Mouse (Mus musculus): Measurements from ENCODE around the gene Prkcq. TPM values are rescaled to one million over a fixed set of nuclear protein-coding genes. Genes with fewer than 3 reads are reported as not detected.

Prkcq gene
- polyA plus RNA-seq, 1 experiment = 180 TPM

GRCm38 (mm10) chr2:11150975-11151374, 20.9 kb upstream of the Prkcq start:
- no peaks in the 10 kb centered on the region for H3K27me3 ChIP-seq (ENCODE audit: control insufficient read depth, insufficient read depth, low read length)
- H3K36me3 ChIP-seq (ENCODE audit: control insufficient read depth, insufficient read depth, low read length) = no peaks in the 10 kb centered on the region
- no peak overlapping the region for H3K4me3 ChIP-seq (ENCODE audit: control insufficient read depth, low read depth, low read length)
- no peak overlapping the region for H3K27ac ChIP-seq (ENCODE audit: control insufficient read depth, insufficient read depth, low read depth, low read length)
- H3K4me1 ChIP-seq (ENCODE audit: control insufficient read depth, insufficient read depth, low read length) = no peaks in the 10 kb centered on the region
- TF ChIP-seq CTCF (IDR thresholded peaks at IDR 0.05; ENCODE audit: control insufficient read depth, insufficient read depth, insufficient replicate concordance, low read depth, low read length) = no peak
- no peak for TF ChIP-seq POLR2A (IDR thresholded peaks at IDR 0.05; ENCODE audit: control insufficient read depth, low read depth, low read length)

GRCm38 (mm10) chr2:11151655-11152323, 20.1 kb upstream of the Prkcq start:
- Histone ChIP-seq H3K36me3 (ENCODE audit: control insufficient read depth, insufficient read depth, low read length) (no peaks in the 10 kb centered on the region), H3K4me1 (ENCODE audit: control insufficient read depth, insufficient read depth, low read length) (no peaks in the 10 kb centered on the region), H3K27ac (ENCODE audit: control insufficient read depth, insufficient read depth, low read depth, low read length) (no peak overlapping the region), H3K27me3 (ENCODE audit: control insufficient read depth, insufficient read depth, low read length) (no peaks in the 10 kb centered on the region), H3K4me3 (ENCODE audit: control insufficient read depth, low read depth, low read length) (no peak overlapping the region)
- TF ChIP-seq POLR2A (IDR thresholded peaks at IDR 0.05; ENCODE audit: control insufficient read depth, low read depth, low read length) (no peak), CTCF (IDR thresholded peaks at IDR 0.05; ENCODE audit: control insufficient read depth, insufficient read depth, insufficient replicate concordance, low read depth, low read length) (no peak)

- Histone ChIP-seq H3K4me1 (ENCODE audit: control insufficient read depth, insufficient read depth, low read length) (no peaks in the 10 kb centered on the region), H3K36me3 (ENCODE audit: control insufficient read depth, insufficient read depth, low read length) (no peaks in the 10 kb centered on the region), H3K4me3 (ENCODE audit: control insufficient read depth, low read depth, low read length) (no peak overlapping the region), H3K27ac (ENCODE audit: control insufficient read depth, insufficient read depth, low read depth, low read length) (no peak overlapping the region), H3K27me3 (ENCODE audit: control insufficient read depth, insufficient read depth, low read length) (no peaks in the 10 kb centered on the region)
- no peak for TF ChIP-seq CTCF (IDR thresholded peaks at IDR 0.05; ENCODE audit: control insufficient read depth, insufficient read depth, insufficient replicate concordance, low read depth, low read length)
- TF ChIP-seq POLR2A (IDR thresholded peaks at IDR 0.05; ENCODE audit: control insufficient read depth, low read depth, low read length) = no peak
Measured at GRCm38 (mm10) chr2:11159641-11160040, 12.3 kb upstream of the Prkcq start.

DNA sequence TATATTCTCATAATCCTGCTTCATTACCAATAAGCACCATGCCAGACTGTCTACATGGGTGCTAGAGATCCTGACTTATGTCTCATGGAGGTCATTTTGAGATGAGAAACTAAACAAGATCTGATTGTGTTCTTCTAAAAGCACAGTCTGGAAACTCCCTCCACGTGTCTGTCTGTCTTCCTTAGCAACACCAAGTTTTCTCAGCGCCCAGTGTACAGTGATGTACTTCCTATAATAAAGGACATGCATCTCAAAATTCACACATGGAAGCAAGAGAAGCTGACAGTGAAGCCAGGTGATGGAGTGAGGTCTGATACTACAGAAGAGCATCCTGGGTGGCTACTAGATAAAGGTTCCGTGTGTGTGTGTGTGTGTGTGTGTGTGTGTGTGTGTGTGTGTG, 11.2 kb upstream of the Prkcq start:
- Histone ChIP-seq H3K36me3 (ENCODE audit: control insufficient read depth, insufficient read depth, low read length) (no peaks in the 10 kb centered on the region), H3K27me3 (ENCODE audit: control insufficient read depth, insufficient read depth, low read length) (no peaks in the 10 kb centered on the region), H3K27ac (ENCODE audit: control insufficient read depth, insufficient read depth, low read depth, low read length) (no peak overlapping the region), H3K4me1 (ENCODE audit: control insufficient read depth, insufficient read depth, low read length) (no peaks in the 10 kb centered on the region), H3K4me3 (ENCODE audit: control insufficient read depth, low read depth, low read length) (no peak overlapping the region)
- TF ChIP-seq POLR2A (IDR thresholded peaks at IDR 0.05; ENCODE audit: control insufficient read depth, low read depth, low read length) (no peak), CTCF (IDR thresholded peaks at IDR 0.05; ENCODE audit: control insufficient read depth, insufficient read depth, insufficient replicate concordance, low read depth, low read length) (no peak)

DNA sequence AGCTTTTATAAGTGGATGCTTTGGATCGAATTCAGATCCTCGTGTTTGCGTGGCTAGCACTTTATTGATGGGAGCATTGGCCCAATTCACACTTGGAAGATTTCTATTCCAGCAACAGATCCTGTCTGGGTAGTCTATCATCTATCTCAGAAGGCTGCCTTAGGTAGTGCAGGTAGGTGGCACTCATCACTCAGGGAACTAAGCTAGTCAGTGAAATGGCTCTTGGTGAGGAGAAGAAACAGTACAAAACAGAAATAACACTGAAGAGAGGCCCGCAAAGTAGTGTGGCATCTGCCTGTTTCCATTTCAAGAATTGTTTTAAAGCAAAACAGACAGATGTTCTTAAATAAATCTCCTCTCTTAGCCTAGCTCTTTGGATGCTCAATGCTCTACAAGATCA, 10.6 kb upstream of the Prkcq start:
- TF ChIP-seq POLR2A (IDR thresholded peaks at IDR 0.05; ENCODE audit: control insufficient read depth, low read depth, low read length) (no peak), CTCF (IDR thresholded peaks at IDR 0.05; ENCODE audit: control insufficient read depth, insufficient read depth, insufficient replicate concordance, low read depth, low read length) (no peak)
- no peak overlapping the region for H3K4me3 ChIP-seq (ENCODE audit: control insufficient read depth, low read depth, low read length)
- no peak overlapping the region for H3K27ac ChIP-seq (ENCODE audit: control insufficient read depth, insufficient read depth, low read depth, low read length)
- H3K4me1 ChIP-seq (ENCODE audit: control insufficient read depth, insufficient read depth, low read length) = no peaks in the 10 kb centered on the region
- H3K27me3 ChIP-seq (ENCODE audit: control insufficient read depth, insufficient read depth, low read length) = no peaks in the 10 kb centered on the region
- H3K36me3 ChIP-seq (ENCODE audit: control insufficient read depth, insufficient read depth, low read length) = no peaks in the 10 kb centered on the region

GRCm38 (mm10) chr2:11162701-11163100, 9.2 kb upstream of the Prkcq start:
- Histone ChIP-seq H3K27me3 (ENCODE audit: control insufficient read depth, insufficient read depth, low read length) (no peaks in the 10 kb centered on the region), H3K4me3 (ENCODE audit: control insufficient read depth, low read depth, low read length) (no peak overlapping the region), H3K27ac (ENCODE audit: control insufficient read depth, insufficient read depth, low read depth, low read length) (no peak overlapping the region), H3K36me3 (ENCODE audit: control insufficient read depth, insufficient read depth, low read length) (no peaks in the 10 kb centered on the region), H3K4me1 (ENCODE audit: control insufficient read depth, insufficient read depth, low read length) (no peaks in the 10 kb centered on the region)
- TF ChIP-seq POLR2A (IDR thresholded peaks at IDR 0.05; ENCODE audit: control insufficient read depth, low read depth, low read length) = no peak
- no peak for TF ChIP-seq CTCF (IDR thresholded peaks at IDR 0.05; ENCODE audit: control insufficient read depth, insufficient read depth, insufficient replicate concordance, low read depth, low read length)

- no peak overlapping the region for H3K4me3 ChIP-seq (ENCODE audit: control insufficient read depth, low read depth, low read length)
- TF ChIP-seq POLR2A (IDR thresholded peaks at IDR 0.05; ENCODE audit: control insufficient read depth, low read depth, low read length) (no peak), CTCF (IDR thresholded peaks at IDR 0.05; ENCODE audit: control insufficient read depth, insufficient read depth, insufficient replicate concordance, low read depth, low read length) (no peak)
- no peaks in the 10 kb centered on the region for H3K4me1 ChIP-seq (ENCODE audit: control insufficient read depth, insufficient read depth, low read length)
- no peaks in the 10 kb centered on the region for H3K36me3 ChIP-seq (ENCODE audit: control insufficient read depth, insufficient read depth, low read length)
- H3K27ac ChIP-seq (ENCODE audit: control insufficient read depth, insufficient read depth, low read depth, low read length) = no peak overlapping the region
- H3K27me3 ChIP-seq (ENCODE audit: control insufficient read depth, insufficient read depth, low read length) = no peaks in the 10 kb centered on the region
Measured at GRCm38 (mm10) chr2:11164170-11164569, 7.7 kb upstream of the Prkcq start.
